Mouse (Mus musculus): ENCODE data around the gene Trappc1. TPM values are rescaled to one million over a fixed set of nuclear protein-coding genes. Genes with fewer than 3 reads are reported as not detected.

The Trappc1 gene
- polyA plus RNA-seq, 1 experiment = 94.0 TPM

- H3K27ac ChIP-seq (replicated peaks; ENCODE audit: low read depth, low read length) = 0 out of 2 replicates have a peak overlapping the region, but pooled peaks have one; percentile 8
Observed at GRCm38 (mm10) chr11:69370817-69371215, 47.0 kb downstream of the Trappc1 start.

DNA sequence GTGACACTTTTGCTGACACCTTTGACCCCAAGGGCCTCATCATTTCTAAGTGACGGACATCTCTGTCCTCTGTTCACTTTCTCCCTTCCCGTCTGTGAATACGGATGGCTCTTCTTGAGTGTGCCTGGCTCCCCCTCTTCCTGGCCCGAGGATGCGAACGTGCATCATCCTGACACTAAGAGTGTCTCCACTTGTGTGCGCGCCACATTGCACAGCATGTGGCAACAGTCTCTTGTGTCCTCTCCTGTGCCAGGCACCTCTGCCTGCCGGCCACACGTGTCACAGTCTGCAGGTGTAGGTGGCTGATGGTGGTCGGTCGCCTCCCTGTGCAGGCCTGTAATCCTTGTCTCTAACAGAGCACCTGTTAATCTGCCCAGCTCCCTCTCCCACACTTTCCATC is 47.8 kb downstream of the Trappc1 start:
- no peak overlapping the region for H3K4me3 ChIP-seq (ENCODE audit: insufficient read depth, low read depth, low read length)
- no peak overlapping the region for H3K27ac ChIP-seq (replicated peaks; ENCODE audit: low read depth, low read length)
- H3K4me1 ChIP-seq (ENCODE audit: control insufficient read depth, insufficient read depth, insufficient read length, low read length) = peaks cover 6% of the 10 kb centered on the region; the same call in 1 of the 2 replicates

More at GRCm38 (mm10) chr11:69370817-69371215, 47.0 kb downstream of the Trappc1 start:
- H3K4me3 ChIP-seq (ENCODE audit: insufficient read depth, low read depth, low read length) = no peak overlapping the region
- H3K4me1 ChIP-seq (ENCODE audit: control insufficient read depth, insufficient read depth, insufficient read length, low read length) = peaks cover 9% of the 10 kb centered on the region

DNA sequence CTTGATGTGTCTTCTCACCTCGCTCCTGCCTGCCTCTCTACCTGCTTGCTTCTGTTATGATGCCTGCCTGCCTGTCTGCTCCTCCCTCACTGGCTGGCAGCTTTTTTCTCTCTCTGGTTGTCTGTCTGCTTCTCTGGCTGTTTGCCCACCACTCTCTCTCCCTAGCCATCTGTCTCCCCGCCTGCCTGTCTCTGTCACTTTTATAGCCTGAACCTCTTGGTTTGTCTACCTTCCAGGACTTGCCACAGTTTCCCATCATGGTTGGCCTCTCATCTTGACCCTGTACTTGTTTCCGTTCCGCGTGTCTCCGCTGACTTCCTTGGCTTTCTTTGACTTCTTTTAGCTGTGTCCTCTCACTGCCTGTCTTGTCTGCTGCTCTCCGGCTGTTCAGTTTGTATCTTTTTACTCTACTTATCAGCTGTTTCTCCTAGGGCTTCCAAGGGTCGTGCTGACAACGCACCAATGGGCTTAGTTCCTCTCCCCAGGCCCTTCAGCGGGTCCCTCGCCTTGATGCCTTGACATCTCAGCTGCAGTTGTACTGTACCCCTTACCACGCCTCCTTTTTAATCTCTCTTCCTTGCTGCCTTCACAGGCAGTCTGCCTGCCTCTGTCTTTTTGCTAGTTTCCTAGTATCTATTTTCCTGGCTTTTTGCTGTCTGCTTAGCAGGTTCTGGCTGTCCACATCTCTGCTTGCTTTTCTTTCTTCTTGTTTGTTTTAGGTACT is 48.4 kb downstream of the Trappc1 start:
- Histone ChIP-seq H3K4me3 (ENCODE audit: insufficient read depth, low read depth, low read length) (no peak overlapping the region), H3K27ac (replicated peaks; ENCODE audit: low read depth, low read length) (no peak overlapping the region), H3K4me1 (ENCODE audit: control insufficient read depth, insufficient read depth, insufficient read length, low read length) (peaks cover 6% of the 10 kb centered on the region; the same call in 1 of the 2 replicates)

DNA sequence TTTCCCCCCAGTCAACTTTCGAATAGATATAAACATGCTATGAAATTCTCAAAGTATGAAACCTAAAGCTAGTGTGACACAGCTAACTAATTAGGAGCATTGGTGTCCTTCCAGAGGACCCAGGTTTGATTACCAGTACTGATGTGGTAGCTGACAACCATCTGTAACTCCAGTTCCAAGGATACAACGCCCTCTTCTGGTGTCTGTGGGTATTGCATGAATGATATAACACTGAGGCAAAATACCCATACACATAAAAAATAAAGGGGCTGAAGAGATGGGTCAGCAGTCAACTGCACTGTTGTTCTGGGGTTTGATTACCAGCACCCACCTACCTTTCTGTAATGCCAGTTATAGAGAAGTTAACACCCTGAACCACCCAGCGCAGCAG is 49.0 kb downstream of the Trappc1 start:
- H3K27ac ChIP-seq (replicated peaks; ENCODE audit: low read depth, low read length) = no peak overlapping the region
- no peak overlapping the region for H3K4me3 ChIP-seq (ENCODE audit: insufficient read depth, low read depth, low read length)
- H3K4me1 ChIP-seq (ENCODE audit: control insufficient read depth, insufficient read depth, insufficient read length, low read length) = peaks cover 3% of the 10 kb centered on the region; the same call in 1 of the 2 replicates

- Histone ChIP-seq H3K4me3 (ENCODE audit: insufficient read depth, low read depth, low read length) (no peak overlapping the region), H3K27ac (replicated peaks; ENCODE audit: low read depth, low read length) (no peak overlapping the region), H3K4me1 (ENCODE audit: control insufficient read depth, insufficient read depth, insufficient read length, low read length) (no peaks in the 10 kb centered on the region)
Observed at GRCm38 (mm10) chr11:69373223-69373965, 49.6 kb downstream of the Trappc1 start.

Other genes starting within 250 kb of the Trappc1 start
- gene Vamp2, start 235.5 kb upstream of the Trappc1 start, polyA plus RNA-seq (2012; ENCODE audit: insufficient read depth, insufficient read length, missing spikeins) = 42.0 and 54.9 TPM in 2 replicates
- gene Per1, start 228.8 kb upstream of the Trappc1 start, polyA plus RNA-seq (2012; ENCODE audit: insufficient read depth, insufficient read length, missing spikeins) = 7.9 and 15.6 TPM in 2 replicates
- gene Hes7, start 203.6 kb upstream of the Trappc1 start, polyA plus RNA-seq (2012; ENCODE audit: insufficient read depth, insufficient read length, missing spikeins) = not detected in 2 replicates
- gene 9130213A22Rik, start 201.4 kb upstream of the Trappc1 start, polyA plus RNA-seq (2012; ENCODE audit: insufficient read depth, insufficient read length, missing spikeins) = 0.87 TPM in 1 of 2 replicates, not detected in the other
- gene Aloxe3, start 198.1 kb upstream of the Trappc1 start, polyA plus RNA-seq (2012; ENCODE audit: insufficient read depth, insufficient read length, missing spikeins) = not detected in 2 replicates
- gene Alox12b, start 167.0 kb upstream of the Trappc1 start, polyA plus RNA-seq (2012; ENCODE audit: insufficient read depth, insufficient read length, missing spikeins) = not detected in 2 replicates
- not detected in 2 replicates for gene Alox8, start 126.1 kb upstream of the Trappc1 start, polyA plus RNA-seq (2012; ENCODE audit: insufficient read depth, insufficient read length, missing spikeins)
- not detected in 2 replicates for gene Gucy2e, start 86.9 kb upstream of the Trappc1 start, polyA plus RNA-seq (2012; ENCODE audit: insufficient read depth, insufficient read length, missing spikeins)
- gene Cntrob, start 205 bp upstream of the Trappc1 start, polyA plus RNA-seq (2012; ENCODE audit: insufficient read depth, insufficient read length, missing spikeins) = 4.5 and 5.6 TPM in 2 replicates
- gene Kcnab3, start 2.3 kb downstream of the Trappc1 start, polyA plus RNA-seq (2012; ENCODE audit: insufficient read depth, insufficient read length, missing spikeins) = 1.2 and 1.6 TPM in 2 replicates
- 2.8 TPM in 1 of 2 replicates, not detected in the other for gene Rnf227, start 16.5 kb downstream of the Trappc1 start, polyA plus RNA-seq (2012; ENCODE audit: insufficient read depth, insufficient read length, missing spikeins)
- 19.4 and 27.0 TPM in 2 replicates for gene Chd3, start 45.4 kb downstream of the Trappc1 start, polyA plus RNA-seq (2012; ENCODE audit: insufficient read depth, insufficient read length, missing spikeins)
- gene Naa38, start 71.5 kb downstream of the Trappc1 start, polyA plus RNA-seq (2012; ENCODE audit: insufficient read depth, insufficient read length, missing spikeins) = 249 and 290 TPM in 2 replicates
- gene Cyb5d1, start 71.7 kb downstream of the Trappc1 start, polyA plus RNA-seq (2012; ENCODE audit: insufficient read depth, insufficient read length, missing spikeins) = 16.1 and 18.9 TPM in 2 replicates
- 4.1 and 8.3 TPM in 2 replicates for gene Tmem88, start 74.3 kb downstream of the Trappc1 start, polyA plus RNA-seq (2012; ENCODE audit: insufficient read depth, insufficient read length, missing spikeins)
- 13.9 and 16.9 TPM in 2 replicates for gene Kdm6b, start 89.7 kb downstream of the Trappc1 start, polyA plus RNA-seq (2012; ENCODE audit: insufficient read depth, insufficient read length, missing spikeins)
- not detected in 2 replicates for gene Dnah2, start 225.1 kb downstream of the Trappc1 start, polyA plus RNA-seq (2012; ENCODE audit: insufficient read depth, insufficient read length, missing spikeins)
- not detected in 2 replicates for gene Efnb3, start 236.2 kb downstream of the Trappc1 start, polyA plus RNA-seq (2012; ENCODE audit: insufficient read depth, insufficient read length, missing spikeins)

All from brown adipose tissue, adult 24 weeks (tissue).